Mouse (Mus musculus) cerebellum, adult 2 months (tissue): ENCODE data around the gene Lyg1. TPM values are rescaled to one million over a fixed set of nuclear protein-coding genes. Genes with fewer than 3 reads are reported as not detected.
A peak's percentile ranks its signal among the peaks of the same experiment; 100 is the strongest.

Source experiments
- DNase-seq, 2 experiments: peaks; one replicate each; pipeline ENCODE4 v3.0.0; 2021
- H3K27ac ChIP-seq: fragments of 200-500 bp; 2 replicates; pipeline ENCODE4 v1.5.1; 2012; ENCODE audit warnings: low read length, control low read depth, inconsistent platforms; ENCODE audit not compliant: insufficient read depth
- H3K27me3 ChIP-seq: fragments of 200-500 bp; 2 replicates; pipeline ENCODE4 v1.6.1; 2012; ENCODE audit warnings: inconsistent platforms, mild to moderate bottlenecking, low read length, moderate library complexity; ENCODE audit not compliant: control insufficient read depth, insufficient read depth
- H3K4me1 ChIP-seq: fragments of 200-500 bp; 2 replicates; pipeline ENCODE4 v1.6.1; 2011; ENCODE audit warnings: low read length; ENCODE audit not compliant: control insufficient read depth, insufficient read depth
- H3K4me3 ChIP-seq: fragments of 200-500 bp; replicated peaks from 2 replicates; pipeline ENCODE3; 2011; ENCODE audit warnings: mild to moderate bottlenecking, low read depth, low read length, control low read depth; ENCODE audit not compliant: insufficient read depth
- CTCF ChIP-seq: fragments of 200-500 bp; IDR thresholded peaks from 2 replicates; pipeline ENCODE4 v1.5.1; 2011; ENCODE audit warnings: low read depth, mild to moderate bottlenecking, control low read depth, low read length, moderate library complexity, borderline replicate concordance; ENCODE audit not compliant: insufficient read depth
- POLR2A ChIP-seq: fragments of 200-500 bp; IDR thresholded peaks from 2 replicates; pipeline ENCODE4 v1.6.1; 2011; ENCODE audit warnings: low read length, control low read depth, borderline replicate concordance; ENCODE audit not compliant: insufficient read depth
- WGBS: fragments of 180-500 bp; shearing (Covaris S2); methylation state at CpG from one replicate; pipeline ENCODE4 v1.1.7; 2018; 5-methylcytosine and 5-hydroxymethylcytosine counted together
- polyA plus RNA-seq: library from polyadenylated mRNA; depleted of rRNA; stranded (reverse); fragments of >200 nt; gene quantifications from 2 replicates; pipeline ENCODE4 v1.2.3, GENCODE M21; 2012

The Lyg1 gene
- polyA plus RNA-seq, 1 experiment: not detected

DNA sequence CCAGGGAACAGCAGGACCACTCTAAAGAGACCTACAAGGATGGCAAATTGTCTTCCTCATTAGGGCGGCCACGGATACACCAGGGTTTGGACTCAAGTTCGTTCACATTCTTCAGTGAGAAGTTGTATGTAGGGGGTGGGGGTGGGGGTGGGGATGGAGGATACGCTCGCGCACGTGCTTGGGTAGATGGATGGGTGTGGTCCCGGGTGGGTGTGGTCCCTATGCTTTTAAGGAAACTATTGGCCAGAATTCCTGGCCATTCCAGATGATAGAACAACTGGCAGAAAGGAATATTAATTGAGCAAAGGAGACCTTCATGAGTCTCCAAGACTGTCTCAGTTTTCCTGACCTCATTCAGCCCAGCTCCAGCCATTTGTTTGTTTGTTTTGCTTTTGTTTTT is 31.6 kb downstream of the Lyg1 start:
- H3K27ac ChIP-seq: no peak overlapping the region
- no peak overlapping the region for H3K4me3 ChIP-seq
- H3K27me3 ChIP-seq: no peaks in the 10 kb centered on the region
- 84% methylated on average over 8 of the region's 8 CpGs for WGBS
- no peak for DNase-seq
- no peak for TF ChIP-seq POLR2A
- no peak for TF ChIP-seq CTCF
- H3K4me1 ChIP-seq: no peaks in the 10 kb centered on the region

DNA sequence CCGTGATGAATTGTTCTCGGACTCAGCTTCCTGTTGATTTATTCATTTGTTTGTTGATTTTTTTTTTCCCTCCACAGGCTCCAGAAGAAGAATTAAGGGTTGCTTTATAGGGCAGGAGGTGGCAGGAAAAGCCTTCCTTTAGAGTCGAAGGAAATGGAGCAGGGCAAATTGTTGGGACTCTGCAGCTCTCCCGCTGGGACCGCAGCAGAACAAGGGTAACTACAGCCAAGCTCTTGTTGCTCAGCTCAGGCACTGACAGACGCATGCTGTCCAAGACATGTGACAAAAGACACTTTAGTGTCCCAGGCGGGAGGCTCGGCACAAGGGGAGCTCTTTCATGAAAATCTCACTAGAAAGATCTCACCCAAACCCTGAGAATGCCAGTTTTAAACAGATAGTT is 35.0 kb downstream of the Lyg1 start:
- Histone ChIP-seq H3K27ac (no peak overlapping the region), H3K27me3 (no peaks in the 10 kb centered on the region), H3K4me1 (no peaks in the 10 kb centered on the region), H3K4me3 (no peak overlapping the region)
- WGBS: 13% methylated on average over 8 of the region's 8 CpGs
- no peak for TF ChIP-seq CTCF
- no peak for TF ChIP-seq POLR2A
- peak; percentile 32 to 42 for DNase-seq

DNA sequence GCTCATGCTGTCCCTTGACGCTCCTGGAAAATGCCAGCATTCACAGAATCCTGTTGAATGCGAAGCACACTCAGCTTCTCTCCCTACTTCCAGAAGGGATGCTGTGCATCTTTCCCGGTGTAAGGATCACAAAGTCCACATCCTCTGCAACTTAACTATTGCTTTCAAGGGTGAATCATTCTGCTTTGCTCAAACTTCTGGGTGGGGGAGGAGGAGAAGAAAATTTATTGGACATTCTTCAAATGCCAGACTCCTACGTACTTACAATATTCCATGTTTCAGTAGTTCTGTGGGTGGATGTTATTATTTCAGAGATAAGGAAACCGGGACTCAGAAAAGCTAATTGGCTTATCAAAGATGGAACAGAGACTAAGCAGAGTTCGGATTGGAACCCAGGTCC is 39.5 kb downstream of the Lyg1 start:
- Histone ChIP-seq H3K4me1 (no peaks in the 10 kb centered on the region), H3K4me3 (no peak overlapping the region), H3K27me3 (no peaks in the 10 kb centered on the region; the same call in 1 of the 2 replicates), H3K27ac (no peak overlapping the region)
- TF ChIP-seq POLR2A: no peak
- no peak for TF ChIP-seq CTCF
- 86% methylated on average over 6 of the region's 6 CpGs for WGBS
- no peak for DNase-seq

DNA sequence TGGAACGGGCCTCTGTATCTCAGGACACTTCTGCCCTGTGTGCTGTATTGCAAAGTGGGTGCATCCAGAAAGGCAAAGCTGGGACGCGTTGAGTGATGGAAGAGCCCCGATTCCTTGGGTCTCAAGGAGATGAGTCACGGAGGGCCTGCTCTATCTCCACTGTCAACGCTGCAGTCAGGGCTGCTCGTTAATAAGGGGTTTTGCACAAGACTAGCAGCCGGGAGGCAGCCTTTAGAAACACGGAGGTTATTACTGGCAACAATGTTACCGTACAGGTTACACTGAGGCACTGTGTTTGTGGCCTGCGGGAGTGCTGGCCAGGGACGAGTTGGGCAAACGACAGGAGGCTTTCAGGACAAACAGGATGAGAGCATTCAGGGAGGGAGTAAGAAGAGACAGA is 39.9 kb downstream of the Lyg1 start:
- no peak overlapping the region for H3K27ac ChIP-seq
- no peaks in the 10 kb centered on the region for H3K4me1 ChIP-seq
- WGBS: 83% methylated on average over 13 of the region's 13 CpGs
- no peak overlapping the region for H3K4me3 ChIP-seq
- TF ChIP-seq POLR2A (no peak), CTCF (no peak)
- DNase-seq: no peak
- no peaks in the 10 kb centered on the region; the same call in 1 of the 2 replicates for H3K27me3 ChIP-seq

DNA sequence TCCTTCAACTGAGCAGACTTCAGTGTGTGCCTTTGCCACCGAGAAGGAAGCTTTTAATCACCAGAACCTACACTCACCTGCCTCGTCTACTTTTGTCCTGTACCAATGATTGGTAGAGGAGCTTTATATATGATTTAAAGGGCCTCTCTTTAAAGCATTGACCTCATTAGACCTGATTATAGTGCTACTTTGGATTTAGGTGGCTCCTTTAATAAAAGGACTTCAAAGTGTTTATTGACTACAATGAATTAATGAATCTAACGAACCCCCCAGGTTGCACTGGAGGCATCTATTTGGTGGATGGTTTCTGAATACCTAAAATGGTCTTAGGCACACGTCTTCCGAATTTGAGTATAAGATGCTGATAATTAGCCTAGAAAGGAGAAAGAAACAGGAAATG is 41.2 kb downstream of the Lyg1 start, which contains the start of gene Lyg2:
Gene Lyg2, minus strand, starts transcription at position 101 of the 400 bp plus-strand sequence.
- Histone ChIP-seq H3K27me3 (no peaks in the 10 kb centered on the region; the same call in 1 of the 2 replicates), H3K4me1 (no peaks in the 10 kb centered on the region), H3K4me3 (no peak within 1 kb of the TSS), H3K27ac (no peak within 1 kb of the TSS)
- DNase-seq: no peak
- no peak for TF ChIP-seq CTCF
- no peak for TF ChIP-seq POLR2A
- WGBS: 77% methylated on average over 5 of the region's 5 CpGs

DNA sequence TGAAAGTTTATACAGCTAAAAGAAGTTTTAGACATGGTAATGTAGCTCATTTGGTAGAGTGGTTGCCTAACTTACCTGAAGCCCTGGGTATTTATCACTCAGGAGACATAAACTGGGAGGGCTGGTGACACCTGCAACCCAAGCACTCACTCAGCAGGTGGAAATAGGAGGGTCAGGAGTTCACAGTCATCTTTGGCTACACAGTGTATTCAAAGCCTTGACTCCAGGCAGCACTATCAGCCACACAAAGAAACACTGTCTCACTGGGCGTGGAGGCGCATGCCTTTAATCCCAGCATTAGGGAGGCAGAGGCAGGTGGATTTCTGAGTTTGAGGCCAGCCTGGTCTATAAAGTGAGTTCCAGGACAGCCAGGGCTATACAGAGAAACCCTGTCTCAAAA is 44.8 kb downstream of the Lyg1 start:
- Histone ChIP-seq H3K4me1 (no peaks in the 10 kb centered on the region), H3K27ac (no peak overlapping the region), H3K27me3 (no peaks in the 10 kb centered on the region; the same call in 1 of the 2 replicates), H3K4me3 (no peak overlapping the region)
- DNase-seq: no peak
- TF ChIP-seq CTCF: no peak
- no peak for TF ChIP-seq POLR2A
- WGBS: 74% methylated on average over 2 of the region's 2 CpGs

DNA sequence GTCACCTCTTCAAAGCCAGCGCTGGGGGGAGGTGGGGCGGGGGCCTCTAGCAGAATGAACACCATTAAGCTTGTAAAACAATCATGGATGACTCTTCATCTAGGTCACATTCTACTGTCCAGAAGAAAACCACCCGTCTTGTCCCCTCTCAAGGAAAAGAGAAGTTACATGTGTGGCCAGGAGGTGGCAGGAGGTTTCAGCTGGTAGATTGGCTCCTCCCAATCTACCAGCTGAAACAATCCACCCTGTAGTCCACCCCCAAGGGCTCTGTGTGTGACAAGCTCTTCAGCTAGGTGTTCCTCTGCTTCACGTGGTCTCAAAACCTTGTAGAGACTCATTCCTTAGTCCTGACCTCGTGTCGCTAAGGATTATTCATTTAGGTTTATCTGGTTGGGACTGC is 54.4 kb downstream of the Lyg1 start:
- TF ChIP-seq POLR2A: no peak
- TF ChIP-seq CTCF: peak; percentile 20; the same call in 1 of the 2 replicates
- Histone ChIP-seq H3K4me3 (no peak overlapping the region), H3K4me1 (no peaks in the 10 kb centered on the region), H3K27me3 (no peaks in the 10 kb centered on the region), H3K27ac (no peak overlapping the region)
- no peak for DNase-seq
- 36% methylated on average over 6 of the region's 6 CpGs for WGBS

DNA sequence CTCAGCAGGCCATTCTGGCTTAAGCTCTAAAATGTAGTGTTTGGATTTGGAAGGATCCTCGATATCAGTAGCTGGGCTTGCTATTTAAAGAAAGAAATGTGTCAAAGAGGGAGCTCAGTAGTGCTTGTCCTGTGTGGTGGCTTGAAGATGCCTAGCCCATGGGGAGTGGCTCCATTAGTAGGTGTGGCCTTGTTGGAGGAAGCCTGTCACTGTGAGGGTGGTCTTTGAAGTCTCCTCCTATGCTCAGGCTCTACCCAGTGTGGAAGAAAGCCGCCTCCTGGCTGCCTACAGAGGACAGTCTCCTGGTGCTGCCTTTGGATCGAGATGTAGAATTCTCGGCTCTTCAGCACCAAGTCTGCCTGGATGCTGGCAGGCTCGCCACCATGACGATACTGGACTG is 57.3 kb downstream of the Lyg1 start:
- Histone ChIP-seq H3K27ac (no peak overlapping the region), H3K4me3 (no peak overlapping the region), H3K27me3 (no peaks in the 10 kb centered on the region), H3K4me1 (no peaks in the 10 kb centered on the region)
- WGBS: 60% methylated on average over 6 of the region's 6 CpGs
- TF ChIP-seq POLR2A (no peak), CTCF (no peak)
- no peak for DNase-seq
